Mouse (Mus musculus) heart, embryonic 11.5 days (tissue): ENCODE data around the gene Crabp1. TPM values are rescaled to one million over a fixed set of nuclear protein-coding genes. Genes with fewer than 3 reads are reported as not detected.

ENCODE experiments used
- ATAC-seq: fragments of 200-750 bp; cut with Nextera tagmentation; replicated peaks from 2 replicates; pipeline ENCODE4 v1.8.0; 2017; ENCODE audit warnings: moderate library complexity; ENCODE audit not compliant: insufficient number of reproducible peaks, low FRiP score, low TSS enrichment
- H3K27ac ChIP-seq: fragments of 300-500 bp; sonication (generic); 2 replicates; pipeline ENCODE4 v1.5.1; 2014; ENCODE audit warnings: mild to moderate bottlenecking, low read depth, low read length
- H3K27me3 ChIP-seq: fragments of 300-500 bp; sonication (generic); 2 replicates; pipeline ENCODE4 v1.6.1; 2014; ENCODE audit warnings: mild to moderate bottlenecking, low read length, mixed read lengths; ENCODE audit not compliant: control insufficient read depth, insufficient read depth
- H3K36me3 ChIP-seq: fragments of 300-500 bp; sonication (generic); 2 replicates; pipeline ENCODE4 v1.6.1; 2014; ENCODE audit warnings: mild to moderate bottlenecking, low read length, moderate library complexity, mixed read lengths; ENCODE audit not compliant: control insufficient read depth, insufficient read depth
- H3K4me1 ChIP-seq: fragments of 300-500 bp; sonication (generic); 2 replicates; pipeline ENCODE4 v1.6.1; 2014; ENCODE audit warnings: low read length; ENCODE audit not compliant: control insufficient read depth, insufficient read depth
- H3K4me2 ChIP-seq: fragments of 300-500 bp; sonication (generic); 2 replicates; pipeline ENCODE4 v1.6.1; 2014; ENCODE audit warnings: mild to moderate bottlenecking, moderate library complexity
- H3K4me3 ChIP-seq: fragments of 300-500 bp; sonication (generic); 2 replicates; pipeline ENCODE4 v1.5.1; 2014; ENCODE audit warnings: low read depth, low read length
- H3K9ac ChIP-seq: fragments of 300-500 bp; sonication (generic); 2 replicates; pipeline ENCODE4 v1.6.1; 2014; ENCODE audit warnings: mild to moderate bottlenecking, low read depth, low read length, moderate library complexity
- H3K9me3 ChIP-seq: fragments of 300-500 bp; sonication (generic); replicated peaks from 2 replicates; pipeline ENCODE4 v1.6.1; 2016; ENCODE audit warnings: low read length; ENCODE audit not compliant: control insufficient read depth
- WGBS: fragments of 180-500 bp; shearing (Covaris S2); extraction: QIAGEN DNeasy Blood & Tissue Kit; methylation state at CpG from one replicate; pipeline ENCODE4 v1.1.7; 2014; ENCODE audit not compliant: insufficient replicate concordance; 5-methylcytosine and 5-hydroxymethylcytosine counted together
- polyA plus RNA-seq: library from polyadenylated mRNA; unstranded; fragments of >200 nt; fragmentation: Nextera tagmentation; extraction: Ambion mirVana; gene quantifications from 2 replicates; pipeline ENCODE4 v1.2.1, GENCODE M21; 2014

Crabp1 gene
- polyA plus RNA-seq, 1 experiment from 2014 or later, result 50.3 TPM

GRCm38 (mm10) chr9:54784003-54784402 is 19.5 kb downstream of the Crabp1 start:
- 0 out of 2 replicates have a peak, but pooled peaks cover 1% of the 10 kb centered on the region for H3K27me3 ChIP-seq
- no peaks in the 10 kb centered on the region for H3K36me3 ChIP-seq
- no peak overlapping the region for H3K4me3 ChIP-seq
- H3K4me1 ChIP-seq, result peaks cover 17% of the 10 kb centered on the region
- peak overlapping the region; percentile 67 for H3K27ac ChIP-seq
- H3K9me3 ChIP-seq, result no peaks in the 10 kb centered on the region
- 10% methylated on average over 3 of the region's 3 CpGs for WGBS
- H3K9ac ChIP-seq, result no peak overlapping the region
- H3K4me2 ChIP-seq, result no peak overlapping the region
- ATAC-seq, result peak; percentile 79

- H3K27ac ChIP-seq, result no peak overlapping the region
- no peak for ATAC-seq
- no peaks in the 10 kb centered on the region for H3K9me3 ChIP-seq
- H3K27me3 ChIP-seq, result no peaks in the 10 kb centered on the region
- peaks cover 17% of the 10 kb centered on the region for H3K4me1 ChIP-seq
- no peaks in the 10 kb centered on the region for H3K36me3 ChIP-seq
- WGBS, result 78% methylated on average over 3 of the region's 3 CpGs
- H3K4me2 ChIP-seq, result no peak overlapping the region
- no peak overlapping the region for H3K4me3 ChIP-seq
- no peak overlapping the region for H3K9ac ChIP-seq
Observed at GRCm38 (mm10) chr9:54785215-54785614, 20.7 kb downstream of the Crabp1 start.

GRCm38 (mm10) chr9:54786083-54786482 is 21.5 kb downstream of the Crabp1 start:
- H3K36me3 ChIP-seq, result no peaks in the 10 kb centered on the region
- no peaks in the 10 kb centered on the region for H3K9me3 ChIP-seq
- no peak overlapping the region for H3K9ac ChIP-seq
- WGBS, result 93% methylated on average over 1 of the region's 1 CpGs
- H3K27ac ChIP-seq, result no peak overlapping the region
- no peak overlapping the region for H3K4me3 ChIP-seq
- H3K27me3 ChIP-seq, result no peaks in the 10 kb centered on the region
- ATAC-seq, result no peak
- no peak overlapping the region for H3K4me2 ChIP-seq
- peaks cover 21% of the 10 kb centered on the region for H3K4me1 ChIP-seq

GRCm38 (mm10) chr9:54787760-54788159 is 23.2 kb downstream of the Crabp1 start:
- H3K36me3 ChIP-seq, result no peaks in the 10 kb centered on the region
- no peak overlapping the region for H3K27ac ChIP-seq
- H3K4me2 ChIP-seq, result no peak overlapping the region
- no peak overlapping the region for H3K9ac ChIP-seq
- no peak overlapping the region for H3K4me3 ChIP-seq
- peaks cover 21% of the 10 kb centered on the region for H3K4me1 ChIP-seq
- no peaks in the 10 kb centered on the region for H3K27me3 ChIP-seq
- no peaks in the 10 kb centered on the region for H3K9me3 ChIP-seq
- 18% methylated on average over 8 of the region's 8 CpGs for WGBS
- peak; percentile 32; the same call in 1 of the 2 replicates for ATAC-seq

GRCm38 (mm10) chr9:54790271-54790670 is 25.7 kb downstream of the Crabp1 start:
- Histone ChIP-seq H3K4me1 (peaks cover 12% of the 10 kb centered on the region; the same call in 1 of the 2 replicates), H3K9me3 (no peaks in the 10 kb centered on the region), H3K9ac (no peak overlapping the region), H3K4me3 (no peak overlapping the region), H3K27me3 (no peaks in the 10 kb centered on the region), H3K4me2 (no peak overlapping the region), H3K27ac (no peak overlapping the region), H3K36me3 (no peaks in the 10 kb centered on the region)
- ATAC-seq, result no peak
- WGBS, result 33% methylated on average over 5 of the region's 5 CpGs

- H3K36me3 ChIP-seq, result no peaks in the 10 kb centered on the region
- H3K27me3 ChIP-seq, result no peaks in the 10 kb centered on the region
- 0 out of 2 replicates have a peak, but pooled peaks cover 2% of the 10 kb centered on the region for H3K4me1 ChIP-seq
- H3K4me3 ChIP-seq, result no peak overlapping the region
- ATAC-seq, result no peak
- no peak overlapping the region for H3K9ac ChIP-seq
- WGBS, result 30% methylated on average over 10 of the region's 10 CpGs
- H3K4me2 ChIP-seq, result no peak overlapping the region
- no peaks in the 10 kb centered on the region for H3K9me3 ChIP-seq
- H3K27ac ChIP-seq, result no peak overlapping the region
Observed at GRCm38 (mm10) chr9:54801460-54801961, 37.0 kb downstream of the Crabp1 start.

GRCm38 (mm10) chr9:54802749-54803679 is 38.5 kb downstream of the Crabp1 start:
- H3K27ac ChIP-seq, result no peak overlapping the region
- 64% methylated on average over 6 of the region's 6 CpGs for WGBS
- no peak overlapping the region for H3K9ac ChIP-seq
- H3K9me3 ChIP-seq, result no peaks in the 10 kb centered on the region
- 0 out of 2 replicates have a peak, but pooled peaks cover 2% of the 10 kb centered on the region for H3K4me1 ChIP-seq
- H3K4me2 ChIP-seq, result no peak overlapping the region
- no peaks in the 10 kb centered on the region for H3K27me3 ChIP-seq
- H3K4me3 ChIP-seq, result no peak overlapping the region
- H3K36me3 ChIP-seq, result no peaks in the 10 kb centered on the region
- ATAC-seq, result no peak

- no peaks in the 10 kb centered on the region for H3K27me3 ChIP-seq
- WGBS, result 62% methylated on average over 5 of the region's 5 CpGs
- H3K4me1 ChIP-seq, result 0 out of 2 replicates have a peak, but pooled peaks cover 2% of the 10 kb centered on the region
- H3K4me2 ChIP-seq, result no peak overlapping the region
- no peak overlapping the region for H3K4me3 ChIP-seq
- no peaks in the 10 kb centered on the region for H3K36me3 ChIP-seq
- H3K9me3 ChIP-seq, result no peaks in the 10 kb centered on the region
- H3K9ac ChIP-seq, result no peak overlapping the region
- no peak for ATAC-seq
- no peak overlapping the region for H3K27ac ChIP-seq
Observed at GRCm38 (mm10) chr9:54804351-54804750, 39.8 kb downstream of the Crabp1 start.
